Mouse (Mus musculus) cortical plate, adult 2 months (tissue): Measurements from ENCODE around the gene Irf2bp2. TPM values are rescaled to one million over a fixed set of nuclear protein-coding genes. Genes with fewer than 3 reads are reported as not detected.
A peak's percentile ranks its signal among the peaks of the same experiment; 100 is the strongest.
"Not testable (repeated sequence)": the region's sequence is repeated elsewhere in the genome, so short reads cannot be mapped to it uniquely, and the experiment has no call there.

Source experiments
- H3K27ac ChIP-seq: fragments of 200-500 bp; 2 replicates; pipeline ENCODE4 v1.5.1; 2012; ENCODE audit warnings: low read length, control low read depth, inconsistent platforms; ENCODE audit not compliant: insufficient read depth
- H3K4me1 ChIP-seq: fragments of 200-500 bp; 2 replicates; pipeline ENCODE4 v1.6.1; 2011; ENCODE audit warnings: low read length; ENCODE audit not compliant: control insufficient read depth, insufficient read depth
- H3K4me3 ChIP-seq: fragments of 200-500 bp; 2 replicates; pipeline ENCODE4 v1.5.1; 2011; ENCODE audit warnings: mild to moderate bottlenecking, low read length, control low read depth; ENCODE audit not compliant: insufficient read depth
- CTCF ChIP-seq: fragments of 200-500 bp; IDR thresholded peaks from 2 replicates; pipeline ENCODE4 v1.5.1; 2011; ENCODE audit warnings: mild to moderate bottlenecking, control low read depth, low read length; ENCODE audit not compliant: insufficient read depth; ENCODE audit errors: extremely low read depth
- POLR2A ChIP-seq: fragments of 200-500 bp; IDR thresholded peaks from 2 replicates; pipeline ENCODE4 v1.6.1; 2011; ENCODE audit warnings: mild to moderate bottlenecking, low read length, control low read depth; ENCODE audit not compliant: insufficient read depth; ENCODE audit errors: extremely low read depth
- polyA plus RNA-seq: library from polyadenylated mRNA; depleted of rRNA; stranded (reverse); fragments of >200 nt; gene quantifications from 2 replicates; pipeline ENCODE4 v1.2.3, GENCODE M21; 2012

Irf2bp2 gene
- polyA plus RNA-seq, 1 experiment, result 33.2 TPM

DNA sequence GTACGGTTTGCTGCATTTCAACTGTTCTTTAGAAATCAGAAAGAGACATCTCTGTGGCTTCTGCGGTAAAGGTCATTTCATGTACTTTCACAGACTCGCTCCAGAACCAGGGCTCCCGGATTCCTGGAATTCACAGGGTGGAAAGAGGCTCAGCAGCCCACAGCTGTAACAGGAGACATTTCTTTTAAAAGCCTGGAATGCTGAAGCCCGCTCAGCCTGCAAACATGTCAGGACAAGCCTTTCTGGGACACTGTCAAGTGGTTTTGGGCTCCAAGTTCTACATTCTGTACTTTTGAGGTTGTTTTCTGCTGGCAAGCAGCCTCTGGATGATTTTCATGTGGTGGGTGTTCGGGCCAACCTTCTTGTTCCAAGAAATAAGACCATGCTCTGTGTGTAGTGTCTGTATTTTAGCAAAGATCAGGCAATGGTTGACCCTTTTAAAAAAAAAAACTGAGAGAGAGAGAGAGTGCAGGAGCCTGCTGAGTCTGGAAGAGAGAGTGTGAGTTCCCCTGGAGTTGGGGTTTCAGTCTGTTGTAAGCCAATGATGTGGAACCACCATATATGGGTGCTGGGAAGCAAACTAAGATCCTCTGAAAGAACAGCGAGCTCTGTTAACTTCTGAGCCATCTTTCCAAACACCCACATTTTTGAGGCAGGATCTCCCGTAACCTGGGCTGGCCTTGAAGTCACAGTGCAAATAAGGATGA, 9.6 kb upstream of the Irf2bp2 start:
- H3K4me3 ChIP-seq, result no peak overlapping the region
- no peaks in the 10 kb centered on the region for H3K4me1 ChIP-seq
- H3K27ac ChIP-seq, result peak overlapping the region; percentile 53; the same call in 1 of the 2 replicates
- TF ChIP-seq POLR2A (no peak), CTCF (no peak)

DNA sequence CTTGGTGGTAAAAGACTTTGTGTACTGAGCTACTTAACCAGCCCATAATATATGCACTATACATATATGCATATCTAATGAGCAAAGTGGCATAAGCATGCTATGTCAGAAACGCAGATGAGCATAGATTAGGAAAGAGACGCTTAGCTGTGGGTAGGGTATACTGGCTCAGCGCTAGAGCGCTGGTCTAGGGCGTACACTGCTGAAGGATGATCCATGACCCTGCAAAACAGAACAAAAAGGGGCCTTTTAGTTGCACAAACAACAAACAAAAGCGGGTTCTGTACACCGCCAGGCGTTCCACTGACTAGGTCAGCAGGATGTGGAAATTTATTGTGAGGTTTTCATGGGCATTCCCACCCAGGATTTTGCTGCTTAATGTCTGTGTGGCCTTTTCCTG, 8.9 kb upstream of the Irf2bp2 start:
- Histone ChIP-seq H3K4me1 (no peaks in the 10 kb centered on the region), H3K27ac (peak overlapping the region; percentile 53; the same call in 1 of the 2 replicates), H3K4me3 (no peak overlapping the region)
- TF ChIP-seq POLR2A, result no peak
- no peak for TF ChIP-seq CTCF

DNA sequence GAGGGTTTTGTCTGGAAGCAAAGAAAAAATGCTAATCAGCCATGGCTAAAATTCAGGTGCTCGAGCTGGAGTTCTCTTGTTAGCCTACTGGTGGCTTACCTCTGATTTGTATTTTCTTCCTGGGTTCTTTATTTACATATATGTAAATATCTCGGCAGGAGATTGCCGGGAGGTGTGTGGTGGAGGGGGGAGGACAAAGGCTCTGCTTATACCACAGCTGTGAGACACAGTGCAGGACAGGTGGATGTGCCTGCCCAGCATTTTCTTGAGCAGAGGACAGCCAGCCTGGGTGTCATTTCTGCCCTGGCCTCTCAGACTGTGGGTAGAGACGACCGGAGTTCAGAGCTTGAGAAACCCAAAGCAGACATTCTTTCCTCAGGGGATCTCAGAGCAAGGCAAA, 7.5 kb upstream of the Irf2bp2 start:
- Histone ChIP-seq H3K4me3 (no peak overlapping the region), H3K4me1 (peaks cover 1% of the 10 kb centered on the region; the same call in 1 of the 2 replicates), H3K27ac (no peak overlapping the region)
- TF ChIP-seq CTCF (no peak), POLR2A (no peak)

DNA sequence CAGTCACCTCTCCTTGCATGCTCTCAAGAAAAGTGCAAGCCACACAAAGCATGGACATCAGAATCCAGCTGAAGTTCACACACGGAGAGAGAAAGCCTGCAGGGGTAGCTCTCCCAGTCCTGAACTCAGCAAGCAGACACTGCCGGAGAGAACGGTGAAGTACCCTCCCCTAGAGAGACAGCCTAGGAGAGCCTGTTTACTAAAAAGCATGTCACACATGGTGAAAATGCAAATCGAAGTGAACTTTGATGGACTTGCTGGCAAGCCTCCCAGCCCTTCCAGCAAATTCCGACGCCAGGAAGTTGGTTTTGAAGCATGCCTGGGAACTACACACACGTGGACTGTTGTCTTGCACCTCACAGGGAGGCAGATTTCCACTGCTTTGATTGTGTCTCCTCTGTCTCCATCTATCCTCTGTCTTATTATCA, 7.0 kb upstream of the Irf2bp2 start:
- Histone ChIP-seq H3K4me1 (peaks cover 2% of the 10 kb centered on the region; the same call in 1 of the 2 replicates), H3K27ac (no peak overlapping the region), H3K4me3 (no peak overlapping the region)
- TF ChIP-seq POLR2A (no peak), CTCF (no peak)

DNA sequence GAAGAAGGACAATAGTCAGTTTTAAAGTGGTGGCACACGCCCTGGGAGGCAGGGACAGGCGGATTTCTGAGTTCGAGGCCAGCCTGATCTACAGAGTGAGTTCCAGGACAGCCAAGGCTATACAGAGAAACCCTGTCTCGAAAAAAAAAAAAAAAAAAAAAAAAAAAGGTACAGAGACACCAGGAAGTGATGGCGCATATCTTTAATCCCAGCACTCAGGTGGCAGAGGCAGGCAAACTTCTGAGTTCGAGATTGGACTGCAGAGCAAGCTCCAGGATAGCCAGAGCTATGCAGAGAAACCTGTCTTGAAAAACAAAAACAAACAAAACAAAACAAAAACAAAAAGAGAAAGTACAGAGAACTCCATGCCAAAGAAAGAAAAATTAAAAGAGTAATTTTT, 6.6 kb upstream of the Irf2bp2 start:
- not testable (repeated sequence) for H3K4me3 ChIP-seq, H3K27ac ChIP-seq, H3K4me1 ChIP-seq

DNA sequence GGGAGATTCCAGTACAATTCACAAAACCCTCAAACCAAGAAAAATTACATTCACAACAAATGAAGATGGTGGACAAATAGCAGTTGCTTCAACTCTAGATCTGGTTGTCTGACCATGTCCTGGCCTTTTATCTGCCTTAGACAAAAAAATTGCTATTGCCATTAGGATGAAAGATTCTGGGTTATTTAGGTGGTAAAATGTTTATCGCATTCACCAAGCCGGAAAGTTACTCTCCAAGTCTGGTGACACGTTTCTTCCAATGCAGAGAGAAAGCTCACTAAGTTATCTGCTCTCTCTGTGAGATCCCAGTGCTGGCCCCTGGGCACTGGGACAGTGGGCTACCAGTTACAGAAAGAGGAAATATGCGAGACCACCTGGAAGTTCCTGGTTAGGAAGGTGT, 5.5 kb upstream of the Irf2bp2 start:
- TF ChIP-seq CTCF (no peak), POLR2A (no peak)
- no peak overlapping the region for H3K4me3 ChIP-seq
- no peak overlapping the region for H3K27ac ChIP-seq
- peaks cover 6% of the 10 kb centered on the region for H3K4me1 ChIP-seq

DNA sequence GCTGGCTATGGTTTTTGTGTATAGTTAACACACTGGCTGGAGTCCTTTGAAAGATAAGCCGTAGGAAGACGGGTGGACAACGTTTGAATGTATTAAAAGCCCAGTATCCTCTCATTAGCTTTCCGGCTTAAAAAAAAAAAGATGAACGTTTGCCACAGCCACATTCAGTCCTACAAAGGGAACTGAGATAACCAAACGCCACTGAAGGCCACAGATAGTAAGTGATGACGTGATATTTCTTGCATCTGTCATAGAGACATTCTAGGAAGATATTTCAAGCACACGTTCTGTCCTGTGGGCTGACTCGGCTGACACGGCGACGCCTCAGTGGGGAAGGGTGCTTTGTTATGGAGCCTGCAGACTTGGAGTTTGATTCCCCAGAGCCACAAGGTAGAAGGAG, 4.4 kb upstream of the Irf2bp2 start:
- Histone ChIP-seq H3K4me1 (peaks cover 6% of the 10 kb centered on the region), H3K4me3 (no peak overlapping the region), H3K27ac (no peak overlapping the region)
- TF ChIP-seq POLR2A, result no peak

DNA sequence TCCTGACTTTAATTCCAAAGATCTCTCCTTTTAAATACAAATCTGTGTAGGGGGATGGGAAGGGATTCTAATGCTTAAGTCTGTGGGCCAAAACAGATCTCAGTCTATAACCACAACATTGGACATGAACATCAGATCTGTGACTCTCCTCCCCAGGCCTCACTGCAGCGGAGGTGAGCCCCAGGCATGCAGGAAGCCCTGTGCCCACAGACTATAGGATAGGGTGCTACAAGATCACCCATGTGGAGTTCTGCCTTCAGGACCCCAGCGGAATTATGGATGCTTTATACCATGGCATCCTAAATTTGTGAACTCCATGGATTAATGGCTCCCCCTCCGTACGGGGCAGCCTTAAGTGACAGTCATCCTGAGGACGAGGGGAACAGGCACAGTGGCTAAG, 2.9 kb upstream of the Irf2bp2 start:
- Histone ChIP-seq H3K4me3 (no peak overlapping the region), H3K27ac (no peak overlapping the region), H3K4me1 (peaks cover 6% of the 10 kb centered on the region)
- TF ChIP-seq POLR2A, result no peak
- no peak for TF ChIP-seq CTCF

DNA sequence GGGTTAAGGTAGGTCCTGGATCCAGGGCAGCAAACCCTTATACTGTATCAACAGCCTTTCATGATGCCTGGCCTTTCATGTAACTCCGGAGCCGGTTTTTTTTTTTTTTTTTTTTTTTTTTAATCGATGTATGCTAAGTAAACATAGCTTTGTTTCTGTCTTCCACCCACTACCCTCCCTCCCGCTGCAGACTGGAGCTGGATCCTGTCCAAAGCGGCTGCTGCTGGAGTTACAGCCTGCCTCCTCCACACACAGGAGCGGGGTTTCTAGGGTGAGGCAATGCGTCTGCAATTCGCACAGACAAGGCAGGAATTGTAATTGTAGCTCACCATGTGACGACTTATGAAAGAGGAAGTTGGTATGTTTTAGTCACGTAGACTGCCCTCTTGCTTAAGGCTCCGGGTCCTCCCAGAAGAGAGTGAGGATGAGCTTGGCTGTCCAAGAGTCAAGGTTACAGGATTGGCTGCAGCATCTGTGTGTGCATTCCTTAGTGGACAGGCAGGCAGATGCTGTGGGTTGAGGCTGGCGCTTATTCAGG, 2.4 kb upstream of the Irf2bp2 start:
- Histone ChIP-seq H3K4me1 (peaks cover 6% of the 10 kb centered on the region), H3K27ac (peak overlapping the region; percentile 36; the same call in 1 of the 2 replicates), H3K4me3 (no peak overlapping the region)
- no peak for TF ChIP-seq CTCF
- TF ChIP-seq POLR2A, result no peak
